Mouse (Mus musculus) hindbrain, embryonic 13.5 days (tissue): ENCODE data around the gene Hnrnph1. TPM values are rescaled to one million over a fixed set of nuclear protein-coding genes. Genes with fewer than 3 reads are reported as not detected.
"Not testable (repeated sequence)": the region's sequence is repeated elsewhere in the genome, so short reads cannot be mapped to it uniquely, and the experiment has no call there.

Experiments used
- ATAC-seq: fragments of 200-750 bp; cut with Nextera tagmentation; 2 replicates; pipeline ENCODE4 v1.8.0; 2017; ENCODE audit warnings: moderate TSS enrichment; ENCODE audit not compliant: low FRiP score
- H3K27ac ChIP-seq: fragments of 300-500 bp; sonication (generic); 2 replicates; pipeline ENCODE4 v1.5.1; 2015; ENCODE audit warnings: inconsistent platforms, mild to moderate bottlenecking, moderate library complexity
- H3K27me3 ChIP-seq: fragments of 300-500 bp; sonication (generic); 2 replicates; pipeline ENCODE4 v1.6.1; 2015; ENCODE audit warnings: mild to moderate bottlenecking, inconsistent platforms
- H3K36me3 ChIP-seq: fragments of 300-500 bp; sonication (generic); 2 replicates; pipeline ENCODE4 v1.6.1; 2015; ENCODE audit warnings: mild to moderate bottlenecking, inconsistent platforms
- H3K4me1 ChIP-seq: fragments of 300-500 bp; sonication (generic); replicated peaks from 2 replicates; pipeline ENCODE4 v1.6.1; 2015; ENCODE audit warnings: inconsistent platforms
- H3K4me2 ChIP-seq: fragments of 300-500 bp; sonication (generic); 2 replicates; pipeline ENCODE4 v1.6.1; 2015; ENCODE audit warnings: inconsistent platforms, mild to moderate bottlenecking, moderate library complexity
- H3K4me3 ChIP-seq: fragments of 300-500 bp; sonication (generic); 2 replicates; pipeline ENCODE4 v1.5.1; 2015; ENCODE audit warnings: mild to moderate bottlenecking, inconsistent platforms
- H3K9ac ChIP-seq: fragments of 300-500 bp; sonication (generic); 2 replicates; pipeline ENCODE4 v1.6.1; 2015; ENCODE audit warnings: mild to moderate bottlenecking, inconsistent platforms
- H3K9me3 ChIP-seq: fragments of 300-500 bp; sonication (generic); 2 replicates; pipeline ENCODE4 v1.6.1; 2016; ENCODE audit warnings: inconsistent platforms
- WGBS: fragments of 180-500 bp; shearing (Covaris S2); methylation state at CpG from one replicate; pipeline ENCODE4 v1.1.7; 2015; 5-methylcytosine and 5-hydroxymethylcytosine counted together
- polyA plus RNA-seq: library from polyadenylated mRNA; unstranded; fragments of >200 nt; fragmentation: Nextera tagmentation; extraction: Ambion mirVana; gene quantifications from 2 replicates; pipeline ENCODE4 v1.2.1, GENCODE M21; 2015

Hnrnph1 gene
- polyA plus RNA-seq, 1 experiment from 2014 or later = 534 TPM

DNA sequence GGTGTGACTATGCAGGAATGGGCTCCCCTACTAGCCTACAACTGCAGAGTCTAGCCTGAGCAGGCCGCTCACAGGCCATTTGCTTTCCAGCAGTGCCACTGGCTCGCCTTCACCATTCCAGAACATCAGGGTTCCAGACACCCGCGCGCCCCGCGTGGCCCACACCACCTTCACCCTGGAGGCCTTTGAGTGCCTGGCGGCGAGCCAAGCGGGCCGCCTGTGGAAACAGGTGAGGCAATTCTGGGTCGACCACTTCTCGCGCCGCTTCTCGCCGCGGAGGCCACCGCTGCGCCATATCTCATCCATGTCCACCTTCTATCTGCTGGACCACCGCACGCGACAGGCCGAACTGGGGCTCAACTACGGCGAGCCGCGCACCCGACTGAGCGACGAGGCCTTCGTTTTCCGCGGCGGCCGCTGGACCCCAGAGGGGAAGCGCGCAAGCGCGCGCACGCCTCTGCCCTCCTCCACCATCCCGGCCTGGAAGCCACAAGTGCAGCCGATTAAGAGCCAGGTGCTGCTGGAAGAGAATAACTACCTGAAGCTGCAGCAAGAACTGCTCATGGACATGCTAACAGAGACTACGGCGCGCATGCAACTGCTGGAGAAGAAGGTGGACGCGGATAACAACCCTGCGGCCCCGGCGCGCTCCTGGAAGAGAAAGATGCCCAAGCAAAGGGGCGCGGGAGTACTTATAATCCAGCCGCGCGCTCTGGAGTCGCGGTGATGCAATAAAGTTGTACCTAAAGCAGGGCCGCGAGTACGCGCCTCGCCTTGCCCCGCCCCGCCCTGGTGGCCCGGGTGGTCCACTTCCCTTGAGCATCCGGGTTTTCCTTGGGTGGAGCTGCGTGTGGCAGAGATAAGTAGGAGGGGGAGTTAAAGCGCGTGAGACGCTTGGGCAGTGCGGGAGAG is 17.6 kb upstream of the Hnrnph1 start:
- H3K27ac ChIP-seq = peak overlapping the region; percentile 72
- H3K9me3 ChIP-seq = no peaks in the 10 kb centered on the region
- H3K4me3 ChIP-seq = peak overlapping the region; percentile 56
- peaks cover 24% of the 10 kb centered on the region for H3K27me3 ChIP-seq
- H3K9ac ChIP-seq = peak overlapping the region; percentile 73
- H3K36me3 ChIP-seq = no peaks in the 10 kb centered on the region
- ATAC-seq = peak; percentile 79
- peak overlapping the region; percentile 89 for H3K4me2 ChIP-seq
- H3K4me1 ChIP-seq = peaks cover 9% of the 10 kb centered on the region; the same call in 1 of the 2 replicates
- WGBS = 3% methylated on average over 74 of the region's 74 CpGs

DNA sequence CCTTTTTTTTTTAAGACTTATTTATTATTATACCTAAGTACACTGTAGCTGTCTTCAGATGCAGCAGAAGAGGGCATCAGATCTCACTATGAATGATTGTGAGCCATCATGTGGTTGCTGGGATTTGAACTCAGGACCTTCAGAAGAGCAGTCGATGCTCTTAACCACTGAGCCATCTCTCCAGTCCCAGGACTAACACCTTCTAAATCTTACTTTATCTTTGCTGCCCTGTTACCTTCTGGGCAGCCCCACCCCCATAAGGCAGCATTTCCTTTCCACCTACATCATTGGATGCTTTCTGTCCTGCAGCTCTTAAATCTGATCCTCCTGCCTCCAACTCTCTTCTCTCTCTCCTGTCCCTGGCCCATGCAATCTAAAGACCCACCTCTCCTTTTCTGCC is 15.5 kb upstream of the Hnrnph1 start:
- not testable (repeated sequence) for H3K4me3 ChIP-seq, H3K27ac ChIP-seq, H3K4me1 ChIP-seq, H3K36me3 ChIP-seq, H3K9me3 ChIP-seq, H3K4me2 ChIP-seq, H3K9ac ChIP-seq, ATAC-seq
- 90% methylated on average over 1 of the region's 1 CpGs for WGBS
- H3K27me3 ChIP-seq = peaks cover 26% of the 10 kb centered on the region

DNA sequence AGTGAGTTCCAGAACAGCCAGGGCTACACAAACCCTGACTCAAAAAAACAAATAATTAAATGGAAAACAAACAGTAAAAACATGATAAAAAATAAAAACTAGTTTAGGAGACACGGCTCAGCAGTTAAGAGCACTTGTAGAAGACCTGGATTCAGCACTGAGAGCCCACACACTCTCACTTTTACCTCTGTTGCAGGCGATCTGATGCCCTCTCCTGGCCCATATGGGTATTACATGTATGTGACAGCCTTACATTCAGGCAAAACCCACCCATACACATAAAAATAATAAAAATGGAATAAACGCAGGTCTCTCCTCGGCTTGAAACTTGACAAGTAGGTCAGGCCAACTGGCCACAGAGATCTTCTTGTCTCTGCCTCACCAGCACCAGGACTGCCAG is 12.2 kb upstream of the Hnrnph1 start:
- Histone ChIP-seq H3K4me3 (no peak overlapping the region), H3K27ac (no peak overlapping the region), H3K9me3 (no peaks in the 10 kb centered on the region), H3K4me2 (no peak overlapping the region), H3K4me1 (0 out of 2 replicates have a peak, but pooled peaks cover 2% of the 10 kb centered on the region), H3K36me3 (no peaks in the 10 kb centered on the region), H3K27me3 (peaks cover 15% of the 10 kb centered on the region; the same call in 1 of the 2 replicates), H3K9ac (no peak overlapping the region)
- ATAC-seq = peak; percentile 61; the same call in 1 of the 2 replicates
- WGBS = 12% methylated on average over 4 of the region's 4 CpGs

DNA sequence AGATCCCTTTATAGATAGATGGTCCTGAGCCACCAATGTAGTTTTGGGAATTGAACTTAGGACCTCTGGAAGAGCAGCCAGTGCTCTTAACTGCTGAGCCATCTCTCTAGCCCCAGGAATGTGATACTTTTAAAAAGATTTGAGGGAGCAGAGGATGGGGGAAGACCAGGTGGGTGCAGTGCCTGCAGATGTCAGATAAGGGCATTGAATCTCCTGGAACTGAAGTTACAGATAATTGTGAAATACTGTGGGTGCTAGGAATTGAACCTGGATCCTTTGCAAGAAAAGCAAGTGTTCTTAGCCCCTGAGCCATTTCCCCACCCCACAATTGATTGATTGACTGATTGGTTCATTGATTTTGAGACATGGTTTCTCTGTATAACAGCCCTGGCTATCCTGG is 11.5 kb upstream of the Hnrnph1 start:
- no peaks in the 10 kb centered on the region for H3K9me3 ChIP-seq
- no peak overlapping the region for H3K4me3 ChIP-seq
- no peaks in the 10 kb centered on the region for H3K4me1 ChIP-seq
- H3K4me2 ChIP-seq = no peak overlapping the region
- H3K9ac ChIP-seq = no peak overlapping the region
- H3K27ac ChIP-seq = no peak overlapping the region
- no peak for ATAC-seq
- H3K27me3 ChIP-seq = peaks cover 13% of the 10 kb centered on the region; the same call in 1 of the 2 replicates
- H3K36me3 ChIP-seq = no peaks in the 10 kb centered on the region

DNA sequence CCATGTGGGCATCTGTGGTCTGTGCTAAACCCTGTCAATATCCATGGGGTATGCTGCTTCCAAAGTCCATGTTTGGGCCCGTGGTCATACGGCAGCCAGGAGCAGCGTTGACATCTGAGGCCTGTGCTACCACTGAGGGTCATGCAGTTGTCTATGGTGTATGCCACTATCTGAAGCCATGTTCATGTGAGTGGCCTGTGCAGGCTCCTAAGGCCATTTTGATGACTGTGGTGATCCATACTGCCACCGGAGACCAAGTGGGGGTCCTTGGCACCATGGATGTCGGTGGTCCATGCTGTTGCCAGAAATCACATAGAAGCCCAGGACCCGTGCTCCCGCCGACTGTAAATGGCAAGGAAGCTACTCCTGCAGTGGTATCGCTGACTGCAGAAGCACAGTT is 9.3 kb upstream of the Hnrnph1 start:
- H3K4me2 ChIP-seq = no peak overlapping the region
- no peak overlapping the region for H3K27ac ChIP-seq
- peaks cover 15% of the 10 kb centered on the region for H3K4me1 ChIP-seq
- H3K36me3 ChIP-seq = no peaks in the 10 kb centered on the region
- H3K27me3 ChIP-seq = 0 out of 2 replicates have a peak, but pooled peaks cover 7% of the 10 kb centered on the region
- H3K4me3 ChIP-seq = no peak overlapping the region
- H3K9ac ChIP-seq = no peak overlapping the region
- ATAC-seq = no peak
- 94% methylated on average over 9 of the region's 9 CpGs for WGBS
- H3K9me3 ChIP-seq = no peaks in the 10 kb centered on the region

DNA sequence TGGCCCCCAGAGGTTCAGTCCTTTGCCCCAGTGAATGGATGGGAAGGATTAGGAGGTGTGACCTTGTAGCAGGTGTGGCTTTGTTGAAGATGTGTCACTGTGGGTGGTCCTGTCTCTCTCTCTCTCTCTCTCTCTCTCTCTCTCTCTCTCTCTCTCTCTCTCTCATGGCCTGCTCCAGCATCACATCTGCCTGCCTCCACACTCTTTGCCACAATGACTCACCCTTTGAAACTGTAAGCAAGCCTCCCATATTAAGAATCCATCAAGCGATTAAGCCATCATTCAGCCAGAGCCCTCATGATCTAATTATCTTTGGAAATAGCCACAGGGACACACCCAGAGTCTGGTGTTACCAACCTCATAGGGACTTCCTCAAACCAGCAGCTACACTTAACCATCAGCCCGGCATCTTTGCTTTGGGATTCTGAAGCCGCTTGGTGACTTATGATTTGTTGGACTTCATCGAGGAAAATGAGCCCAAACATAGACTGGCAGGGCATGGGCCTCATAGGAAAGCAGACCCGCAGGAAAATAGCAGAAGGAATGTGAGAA is 7.4 kb upstream of the Hnrnph1 start:
- no peaks in the 10 kb centered on the region for H3K36me3 ChIP-seq
- 92% methylated on average over 5 of the region's 5 CpGs for WGBS
- H3K4me1 ChIP-seq = peaks cover 15% of the 10 kb centered on the region
- H3K4me3 ChIP-seq = no peak overlapping the region
- H3K27ac ChIP-seq = no peak overlapping the region
- 0 out of 2 replicates have a peak, but pooled peaks cover 7% of the 10 kb centered on the region for H3K27me3 ChIP-seq
- no peaks in the 10 kb centered on the region for H3K9me3 ChIP-seq
- H3K9ac ChIP-seq = no peak overlapping the region
- no peak overlapping the region for H3K4me2 ChIP-seq
- no peak for ATAC-seq

DNA sequence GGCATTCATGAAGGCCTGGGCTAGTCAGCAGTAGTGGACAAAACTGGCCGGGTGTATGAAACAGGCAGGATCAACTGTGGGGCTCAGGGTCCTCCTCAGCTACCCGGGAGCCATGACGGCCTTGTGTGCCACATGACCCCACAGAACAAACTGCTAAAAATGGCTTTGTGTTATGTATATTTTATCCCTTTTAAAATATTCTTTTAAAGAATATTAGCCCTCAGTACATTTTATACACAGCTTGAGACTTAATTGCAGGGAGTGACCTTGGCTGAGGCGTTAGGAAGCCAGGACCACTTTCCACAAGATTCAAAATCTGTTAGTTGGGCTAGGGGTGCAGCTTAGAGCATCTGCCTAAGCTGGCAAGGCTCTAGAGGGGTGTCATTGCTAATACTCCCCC is 5.8 kb upstream of the Hnrnph1 start:
- peak overlapping the region; percentile 60 for H3K4me2 ChIP-seq
- 0 out of 2 replicates have a peak, but pooled peaks cover 5% of the 10 kb centered on the region for H3K27me3 ChIP-seq
- H3K9me3 ChIP-seq = no peaks in the 10 kb centered on the region
- WGBS = 56% methylated on average over 4 of the region's 4 CpGs
- peaks cover 15% of the 10 kb centered on the region for H3K4me1 ChIP-seq
- H3K27ac ChIP-seq = peak overlapping the region; percentile 95
- no peaks in the 10 kb centered on the region for H3K36me3 ChIP-seq
- H3K9ac ChIP-seq = peak overlapping the region; percentile 79; the same call in 1 of the 2 replicates
- peak; percentile 67; the same call in 1 of the 2 replicates for ATAC-seq
- peak overlapping the region; percentile 39; the same call in 1 of the 2 replicates for H3K4me3 ChIP-seq

DNA sequence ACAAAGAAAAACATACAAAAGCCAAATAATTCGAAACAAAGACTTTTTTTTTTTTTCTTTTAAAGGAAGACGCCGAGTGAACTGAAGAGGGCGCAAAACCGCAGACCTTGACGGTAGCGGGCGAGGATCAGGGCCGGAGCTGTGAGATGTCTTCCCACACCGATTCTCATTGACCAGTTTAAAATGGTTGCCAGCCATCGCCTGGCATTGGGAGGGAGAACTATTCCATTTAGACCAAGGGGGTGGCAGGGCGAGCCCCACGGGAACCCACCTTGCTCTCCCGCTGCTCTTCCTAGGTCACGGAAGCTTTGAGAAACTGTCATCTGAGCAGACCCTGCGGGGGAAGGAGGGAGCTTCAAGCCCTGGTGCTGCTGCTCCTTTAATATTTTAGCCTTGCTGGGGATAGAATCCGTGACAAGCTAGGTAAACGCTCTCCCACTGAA is 5.4 kb upstream of the Hnrnph1 start:
- peak overlapping the region; percentile 39 for H3K4me3 ChIP-seq
- ATAC-seq = peak; percentile 73; the same call in 1 of the 2 replicates
- 0 out of 2 replicates have a peak, but pooled peaks cover 5% of the 10 kb centered on the region for H3K27me3 ChIP-seq
- H3K4me2 ChIP-seq = peak overlapping the region; percentile 60
- 1% methylated on average over 18 of the region's 18 CpGs for WGBS
- no peaks in the 10 kb centered on the region for H3K36me3 ChIP-seq
- H3K27ac ChIP-seq = peak overlapping the region; percentile 95
- H3K9me3 ChIP-seq = no peaks in the 10 kb centered on the region
- H3K4me1 ChIP-seq = peaks cover 19% of the 10 kb centered on the region
- H3K9ac ChIP-seq = peak overlapping the region; percentile 79

DNA sequence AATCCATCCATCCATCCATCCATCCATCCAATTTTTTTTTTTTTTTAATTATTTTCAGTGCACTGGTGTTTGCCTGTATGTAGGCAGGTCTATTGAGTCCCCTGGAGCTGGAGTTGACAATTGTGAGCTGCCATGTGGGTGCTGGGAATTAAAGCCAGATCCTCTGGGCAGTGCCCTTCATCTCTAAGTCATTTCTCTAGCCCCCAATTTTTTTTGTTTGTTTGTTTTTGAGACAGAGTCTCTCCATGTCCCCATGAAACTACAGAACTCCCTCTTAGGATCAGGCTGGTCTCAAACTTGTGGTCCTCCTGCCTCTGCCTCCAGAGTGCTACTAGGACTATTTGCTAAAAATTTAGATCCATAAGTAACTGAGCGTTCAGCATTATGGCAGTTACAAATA is 4.9 kb upstream of the Hnrnph1 start:
- Histone ChIP-seq H3K27me3 (0 out of 2 replicates have a peak, but pooled peaks cover 5% of the 10 kb centered on the region), H3K9me3 (no peaks in the 10 kb centered on the region), H3K4me1 (peaks cover 23% of the 10 kb centered on the region), H3K9ac (peak overlapping the region; percentile 79), H3K36me3 (no peaks in the 10 kb centered on the region), H3K4me3 (peak overlapping the region; percentile 39), H3K27ac (peak overlapping the region; percentile 95), H3K4me2 (peak overlapping the region; percentile 60)
- ATAC-seq = no peak
- WGBS = 92% methylated on average over 1 of the region's 1 CpGs

DNA sequence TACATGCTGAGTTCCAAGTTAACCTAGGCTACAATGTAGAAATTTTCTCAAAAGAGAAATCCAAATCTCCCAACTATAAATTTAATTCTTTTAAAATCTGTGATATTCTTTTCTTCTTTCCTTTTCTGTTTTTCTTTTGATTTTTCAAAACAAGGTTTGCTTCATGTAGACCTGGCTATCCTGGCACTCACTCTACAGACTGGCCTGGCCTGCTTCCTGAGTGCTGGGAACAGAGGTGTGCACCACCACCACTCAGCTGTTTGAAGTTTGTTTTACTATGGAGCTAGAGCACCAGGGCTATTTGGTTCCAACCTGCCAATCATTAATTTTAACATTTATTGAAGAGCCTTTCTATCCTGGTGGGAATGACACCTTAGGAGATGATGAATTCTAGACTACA is 3.7 kb upstream of the Hnrnph1 start:
- H3K4me1 ChIP-seq = peaks cover 23% of the 10 kb centered on the region
- no peaks in the 10 kb centered on the region for H3K36me3 ChIP-seq
- H3K4me2 ChIP-seq = no peak overlapping the region

DNA sequence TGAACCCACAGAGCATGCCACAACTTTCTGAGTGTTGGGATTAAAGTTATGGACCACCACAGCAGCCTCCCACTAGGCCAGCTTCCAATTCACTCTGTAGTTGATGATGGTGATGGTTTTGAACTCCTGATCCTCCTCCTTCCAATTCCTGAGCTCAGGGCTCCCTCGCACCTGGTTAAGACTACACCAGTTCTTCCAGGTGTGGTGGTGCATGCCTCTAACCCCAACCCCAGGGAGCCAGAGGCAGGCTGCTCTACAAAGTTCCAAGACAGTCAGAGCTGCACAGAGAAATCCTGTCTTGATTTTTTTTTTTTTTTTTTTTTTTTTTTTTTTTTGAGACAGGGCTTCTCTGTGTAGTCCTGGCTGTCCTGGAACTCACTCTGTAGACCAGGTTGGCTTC is 3.2 kb upstream of the Hnrnph1 start:
- 83% methylated on average over 1 of the region's 1 CpGs for WGBS
- H3K27me3 ChIP-seq = no peaks in the 10 kb centered on the region
- no peak overlapping the region for H3K4me3 ChIP-seq
- H3K27ac ChIP-seq = no peak overlapping the region
- H3K9me3 ChIP-seq = no peaks in the 10 kb centered on the region
- no peak for ATAC-seq
- H3K4me1 ChIP-seq = peaks cover 23% of the 10 kb centered on the region
- no peaks in the 10 kb centered on the region for H3K36me3 ChIP-seq
- no peak overlapping the region for H3K4me2 ChIP-seq
- no peak overlapping the region for H3K9ac ChIP-seq

More for the DNA sequence above, 3.7 kb upstream of the Hnrnph1 start:
- Histone ChIP-seq H3K27ac (no peak overlapping the region), H3K9ac (no peak overlapping the region), H3K27me3 (no peaks in the 10 kb centered on the region), H3K4me3 (no peak overlapping the region), H3K9me3 (no peaks in the 10 kb centered on the region)
- ATAC-seq = no peak

DNA sequence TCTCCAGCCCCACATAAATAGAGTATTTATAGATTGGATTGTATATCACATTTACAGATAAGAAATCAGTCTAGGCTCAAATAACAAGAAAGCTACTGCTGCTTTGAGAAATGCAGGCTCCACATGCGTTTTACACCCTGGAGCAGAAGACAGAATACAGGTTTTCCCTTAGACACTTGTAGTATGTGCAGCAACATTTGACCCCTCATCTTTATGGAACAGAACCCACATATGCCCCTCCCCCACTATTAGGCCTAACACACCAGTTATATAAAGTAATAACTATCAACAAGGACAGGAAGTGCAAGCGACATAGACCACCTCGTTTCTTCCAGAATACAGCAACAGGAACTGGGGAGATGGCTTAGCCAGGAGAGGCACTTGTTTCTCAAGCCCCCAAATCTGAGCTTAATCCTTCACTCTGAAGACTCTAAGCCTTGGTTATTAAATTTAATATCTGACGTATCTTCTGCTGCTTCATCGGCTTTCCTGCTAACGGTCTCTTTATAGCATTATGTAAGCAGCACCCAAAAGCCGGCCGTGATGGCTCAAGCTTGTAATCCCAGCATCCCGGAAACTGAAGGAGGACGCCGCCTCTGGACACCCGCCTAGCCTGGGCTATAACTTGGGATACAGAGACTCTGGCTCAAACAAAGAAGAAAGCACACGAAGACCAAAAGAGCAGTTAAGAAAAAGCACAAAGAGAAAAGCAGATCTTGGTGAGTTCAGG is 2.3 kb upstream of the Hnrnph1 start:
- H3K9me3 ChIP-seq = no peaks in the 10 kb centered on the region
- H3K27ac ChIP-seq = no peak overlapping the region
- H3K4me1 ChIP-seq = peaks cover 31% of the 10 kb centered on the region
- WGBS = 91% methylated on average over 13 of the region's 13 CpGs
- no peak overlapping the region for H3K4me2 ChIP-seq
- H3K27me3 ChIP-seq = no peaks in the 10 kb centered on the region
- no peak for ATAC-seq
- H3K36me3 ChIP-seq = peaks cover 4% of the 10 kb centered on the region
- no peak overlapping the region for H3K4me3 ChIP-seq
- H3K9ac ChIP-seq = no peak overlapping the region
